Mouse (Mus musculus): Measurements from ENCODE around the gene Hlcs. TPM values are rescaled to one million over a fixed set of nuclear protein-coding genes. Genes with fewer than 3 reads are reported as not detected.

The Hlcs gene
- total RNA-seq, 2 experiments from 2014 or later, result 6.0 to 6.3 TPM

DNA sequence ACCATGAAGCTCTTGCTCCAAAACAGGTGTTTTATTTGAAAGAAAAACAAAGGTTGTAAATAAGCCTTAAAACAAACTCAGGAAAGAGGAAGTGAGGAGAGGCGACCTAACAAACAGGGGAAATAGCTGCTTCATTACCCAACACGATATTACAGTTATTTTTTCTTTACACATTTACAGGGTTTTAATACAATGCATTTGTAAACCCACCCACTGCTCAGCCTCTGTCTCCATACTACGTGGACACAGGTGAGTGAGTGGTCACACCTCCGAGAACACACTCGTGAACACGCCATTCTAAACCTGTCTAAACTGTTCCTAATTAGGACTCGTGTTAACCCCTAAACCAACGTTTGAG lies 90.0 kb downstream of the Hlcs start:
- intact Hi-C loops (cut with DNase I), result no loop called here
- DNase-seq, result no peak

- no peak for DNase-seq
- intact Hi-C loops (cut with DNase I), result no loop called here
Observed at GRCm38 (mm10) chr16:94222646-94223362, 90.6 kb downstream of the Hlcs start.

DNA sequence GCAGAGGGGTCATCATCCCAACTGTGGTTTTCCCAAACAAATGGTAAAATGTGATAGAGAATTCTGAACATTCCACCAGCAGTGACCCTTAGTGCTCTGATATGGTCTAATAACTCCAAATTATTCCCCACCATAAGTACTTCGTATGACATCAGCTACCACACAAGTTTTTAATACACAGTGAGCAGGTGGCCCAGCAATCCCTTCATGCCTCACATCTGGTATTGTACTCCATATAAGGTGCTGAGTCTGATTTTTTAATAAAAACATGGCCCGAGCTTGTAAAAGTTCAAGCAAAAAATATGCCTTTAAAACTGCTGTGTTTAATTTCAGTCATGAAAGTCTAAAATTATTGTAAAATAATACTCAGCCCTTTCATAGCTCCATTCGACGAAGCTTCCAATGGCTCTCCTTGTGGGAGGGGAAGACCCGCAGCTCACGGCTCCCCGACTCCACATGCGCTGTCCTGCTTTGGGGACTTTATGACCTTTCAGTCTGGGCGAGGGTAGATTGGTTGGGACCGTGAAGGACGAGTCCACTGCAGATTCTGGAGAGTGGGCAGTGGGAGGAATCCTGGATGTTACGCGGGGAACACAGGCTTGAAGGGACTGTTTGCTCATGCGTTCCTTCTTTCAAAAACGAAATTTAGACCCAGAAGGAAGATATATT lies 102.5 kb downstream of the Hlcs start:
- DNase-seq, result no peak
- intact Hi-C loops (cut with DNase I), result no loop called here

- DNase-seq, result no peak
- intact Hi-C loops (cut with DNase I), result no loop called here
Observed at GRCm38 (mm10) chr16:94209626-94210025, 103.7 kb downstream of the Hlcs start.

- intact Hi-C loops (cut with DNase I), result no loop called here
- DNase-seq, result no peak
Observed at GRCm38 (mm10) chr16:94208826-94209225, 104.5 kb downstream of the Hlcs start.

GRCm38 (mm10) chr16:94208152-94208551 lies 105.2 kb downstream of the Hlcs start:
- DNase-seq, result no peak
- intact Hi-C loops (cut with DNase I), result no loop called here

GRCm38 (mm10) chr16:94205528-94206484 lies 107.6 kb downstream of the Hlcs start:
- intact Hi-C loops (cut with DNase I), result no loop called here
- DNase-seq, result no peak

- DNase-seq, result no peak
- intact Hi-C loops (cut with DNase I), result no loop called here
Observed at GRCm38 (mm10) chr16:94201387-94201786, 112.0 kb downstream of the Hlcs start.

DNA sequence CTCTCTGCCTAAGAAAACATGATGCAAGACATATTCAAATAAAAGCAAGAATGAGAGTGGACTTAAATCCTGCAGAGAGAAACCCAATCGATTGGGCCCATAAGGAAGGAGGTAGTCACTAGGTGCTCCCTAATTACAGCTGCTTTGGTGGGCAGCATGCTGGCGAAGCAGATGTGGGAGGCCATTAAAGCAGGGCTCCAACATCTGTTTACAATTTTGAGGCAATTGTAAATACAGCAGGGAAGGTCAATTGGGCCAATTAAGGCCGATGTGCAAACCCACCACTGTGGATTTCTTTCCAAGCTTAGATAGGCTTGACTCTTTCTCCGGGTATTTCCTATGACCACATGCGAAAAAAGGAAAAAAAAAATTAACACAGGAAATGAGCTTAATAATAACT lies 117.5 kb downstream of the Hlcs start:
- intact Hi-C loops (cut with DNase I), result no loop called here
- no peak for DNase-seq

GRCm38 (mm10) chr16:94191379-94192315 lies 121.7 kb downstream of the Hlcs start:
- intact Hi-C loops (cut with DNase I), result no loop called here
- DNase-seq, result no peak

DNA sequence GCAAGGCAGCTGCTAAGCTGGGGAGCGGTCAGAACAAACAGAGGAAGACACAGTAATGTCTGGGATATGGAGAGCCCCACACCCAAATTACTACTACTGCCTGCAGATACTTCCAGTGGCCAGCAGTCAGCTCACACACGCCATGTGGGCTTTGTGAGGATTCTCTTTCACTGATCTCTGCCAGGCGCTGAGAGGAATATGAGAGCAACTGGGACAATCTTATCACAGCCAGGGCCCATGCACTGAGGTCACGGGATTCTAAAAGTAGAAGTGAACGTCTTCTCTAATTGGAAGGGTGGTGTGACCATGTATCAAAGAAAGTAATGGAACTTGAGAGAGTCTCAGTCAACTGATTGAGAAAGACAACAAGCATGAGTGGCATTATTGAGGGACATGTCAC lies 123.1 kb downstream of the Hlcs start:
- no peak for DNase-seq

GRCm38 (mm10) chr16:94186526-94186925 lies 126.8 kb downstream of the Hlcs start:
- intact Hi-C loops (cut with DNase I), result no loop called here
- DNase-seq, result no peak

More for the DNA sequence above, 123.1 kb downstream of the Hlcs start:
- intact Hi-C loops (cut with DNase I), result no loop called here

DNA sequence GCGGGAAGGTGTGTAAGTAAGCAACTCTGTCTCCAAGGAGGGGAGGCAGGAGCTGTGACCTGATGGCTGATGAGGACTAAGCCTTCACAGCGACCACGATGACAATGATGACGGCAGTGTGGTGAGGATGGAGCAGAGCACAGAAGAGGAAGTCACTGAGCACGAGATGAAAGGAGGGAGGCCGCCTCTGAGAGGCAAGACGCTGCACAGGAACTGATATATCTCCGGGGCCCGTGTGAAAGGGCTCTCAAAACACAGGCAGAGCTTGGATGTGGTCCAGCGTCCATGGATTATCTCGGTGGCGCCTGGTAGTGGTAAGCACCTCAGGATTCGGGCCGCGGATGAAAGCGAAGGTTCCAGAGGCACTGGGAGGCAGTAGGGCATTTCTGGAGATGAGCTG lies 127.9 kb downstream of the Hlcs start:
- intact Hi-C loops (cut with DNase I), result no loop called here
- peak in 1 of 2 experiments; percentile 36 for DNase-seq

DNA sequence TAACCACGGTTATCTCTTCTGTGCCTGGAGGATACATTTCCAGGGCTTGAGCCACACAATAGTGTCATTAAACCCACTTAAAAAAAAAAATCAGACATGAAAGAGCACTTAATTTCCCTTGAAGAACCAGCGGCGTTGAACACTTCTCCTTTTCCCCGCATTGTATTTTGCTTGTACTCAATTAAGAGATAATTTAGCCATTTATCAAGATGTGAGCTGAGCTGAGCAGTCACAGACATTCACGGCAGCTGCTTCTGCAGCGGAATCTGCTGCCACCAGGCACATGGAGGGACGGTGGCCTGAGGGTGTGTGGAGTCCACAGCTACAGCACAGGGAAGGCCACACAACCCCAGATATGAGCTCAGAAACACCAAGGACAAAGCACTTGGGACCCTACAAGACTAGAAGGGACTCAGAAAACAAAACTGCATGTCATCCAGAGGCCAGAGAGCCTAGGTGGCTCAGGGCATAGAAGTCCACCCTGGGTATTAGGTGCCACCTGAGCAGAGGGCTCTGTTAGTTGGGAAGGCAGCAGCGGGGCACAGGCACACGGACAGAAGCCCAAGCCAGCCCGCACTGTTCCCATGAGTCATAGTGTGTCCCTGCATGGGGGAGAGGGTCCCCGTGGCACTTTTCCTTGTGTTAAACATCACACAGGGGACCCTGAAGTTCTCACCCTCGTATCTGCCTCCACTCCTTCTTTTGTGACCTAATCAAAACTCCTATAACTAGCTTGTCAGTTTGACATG lies 133.1 kb downstream of the Hlcs start:
- intact Hi-C loops (cut with DNase I), result no loop called here
- no peak for DNase-seq

DNA sequence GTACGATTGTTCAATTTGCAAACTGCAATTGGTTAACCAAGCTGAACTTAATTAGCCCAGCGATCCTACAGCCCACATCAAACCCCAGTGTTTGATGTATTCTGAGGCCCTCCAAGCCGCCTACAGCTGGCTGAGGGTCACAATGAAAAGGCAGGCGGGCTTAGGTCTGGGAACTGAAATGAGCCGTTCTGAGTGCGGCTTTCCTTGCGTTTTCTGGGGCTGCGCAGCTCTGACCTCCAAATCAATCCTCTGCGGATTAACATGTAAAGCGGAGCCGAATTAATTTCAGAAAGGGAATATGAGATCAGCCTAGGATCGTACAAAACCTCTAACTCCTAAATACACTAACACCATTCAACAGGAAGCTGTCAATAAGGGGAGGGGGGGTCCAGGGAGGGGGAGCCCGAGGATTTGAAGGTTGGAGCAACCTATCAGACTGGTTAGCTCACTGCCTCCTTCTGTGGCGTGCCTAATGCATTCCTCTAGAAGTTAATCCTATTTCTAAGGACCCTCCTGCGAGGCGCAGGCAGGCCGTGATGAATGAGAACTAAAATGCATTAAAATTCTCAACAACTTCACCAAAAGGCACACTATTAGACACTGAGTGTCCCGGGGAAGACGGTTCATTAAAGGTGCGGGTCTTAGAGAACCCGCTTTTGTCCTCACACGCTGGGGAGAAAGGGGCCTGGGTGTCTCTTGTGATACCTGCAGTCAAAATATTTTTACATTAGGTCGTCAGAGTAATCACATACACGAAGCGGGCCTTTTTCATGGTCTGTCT lies 133.8 kb downstream of the Hlcs start:
- intact Hi-C loops (cut with DNase I), result no loop called here
- no peak for DNase-seq

DNA sequence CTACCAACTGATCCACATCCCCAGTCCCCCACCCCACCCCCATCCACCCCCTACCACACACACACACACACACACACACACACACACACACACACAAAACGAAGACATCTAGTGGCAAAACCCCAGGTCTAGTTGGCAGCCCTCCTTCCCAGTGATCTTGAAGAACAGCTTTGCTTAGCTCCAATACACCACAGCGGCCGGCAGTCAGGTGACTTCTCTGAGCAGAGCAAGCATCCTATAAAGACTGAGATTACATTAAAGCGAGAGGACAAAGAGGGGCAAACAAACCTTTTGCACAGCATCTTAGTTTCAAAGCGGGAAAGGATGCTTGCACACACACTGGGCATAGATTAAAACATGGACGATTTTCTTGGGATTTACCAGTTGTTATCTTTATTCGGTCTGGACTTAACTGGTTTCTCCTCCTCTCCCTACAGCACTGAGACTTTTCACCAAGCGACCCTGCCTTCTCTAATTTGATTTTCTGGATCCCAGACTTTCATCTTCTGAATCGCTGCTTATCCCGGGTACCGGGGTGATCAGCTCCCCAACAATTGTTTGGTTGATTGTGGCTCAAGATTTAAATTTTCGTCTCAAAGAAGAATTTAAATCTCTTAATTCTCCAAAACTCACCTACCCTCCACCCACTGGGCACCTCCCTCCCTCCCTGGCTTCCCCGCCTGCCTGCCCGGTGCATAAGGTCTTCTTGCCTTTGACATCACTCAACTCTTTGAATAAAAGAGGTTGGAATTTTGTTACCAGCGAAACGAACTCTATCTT lies 134.7 kb downstream of the Hlcs start:
- intact Hi-C loops (cut with DNase I), result no loop called here
- DNase-seq, result no peak

DNA sequence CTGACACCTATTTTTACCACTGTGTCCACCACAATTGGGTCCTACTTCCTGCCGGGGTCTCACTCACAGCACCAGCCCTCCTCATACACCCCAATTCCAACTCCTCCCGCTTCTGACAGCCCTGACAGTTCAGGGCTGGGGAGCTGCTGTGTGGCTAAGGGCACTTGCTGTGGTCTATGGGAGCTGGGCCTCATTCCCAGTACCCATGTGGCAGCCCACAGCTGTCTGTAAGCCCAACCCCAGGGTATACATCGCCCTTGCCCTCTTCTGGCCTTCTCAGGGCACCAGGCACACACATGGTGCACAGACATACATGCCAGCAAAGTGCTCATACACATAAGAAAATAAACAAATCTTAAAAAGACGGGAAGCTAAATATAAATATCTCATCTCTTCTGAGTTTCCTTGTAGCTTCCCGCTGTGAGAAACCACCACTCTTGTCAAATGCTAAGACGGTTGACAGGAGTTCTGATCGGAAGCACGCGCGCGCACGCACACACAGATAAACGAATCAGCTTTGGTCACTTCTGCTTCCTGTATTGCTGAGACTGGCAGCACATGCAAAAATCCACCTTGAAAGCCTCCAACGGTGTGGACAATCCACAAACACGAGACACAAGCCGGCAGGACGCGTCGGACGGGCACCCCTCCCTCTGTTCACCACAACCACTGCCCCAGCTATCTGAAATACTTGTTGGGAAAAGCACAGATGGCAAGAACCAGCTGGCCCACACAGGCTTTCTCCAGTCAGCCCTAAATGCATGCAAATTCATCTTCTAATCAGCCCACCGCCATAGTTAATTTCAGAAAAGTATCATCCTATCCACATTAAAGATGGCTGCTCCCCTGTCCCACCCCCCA lies 136.1 kb downstream of the Hlcs start:
- no peak for DNase-seq
- intact Hi-C loops (cut with DNase I), result no loop called here

Data from heart, postnatal 14 days (tissue).